Mouse (Mus musculus) left cerebral cortex, adult 8-10 months (tissue): Measurements from ENCODE around the gene Cep68. TPM values are rescaled to one million over a fixed set of nuclear protein-coding genes. Genes with fewer than 3 reads are reported as not detected.
"Not testable (repeated sequence)": the region's sequence is repeated elsewhere in the genome, so short reads cannot be mapped to it uniquely, and the experiment has no call there.

Source experiments
- DNase-seq, 2 experiments: peaks; one replicate each; pipeline ENCODE4 v3.0.0; 2022; ENCODE audit warnings: low spot score in 2 of 2
- total RNA-seq, 4 experiments: library from RNA; stranded (reverse); gene quantifications; 2 replicates each; pipeline ENCODE4 v1.2.4; 2022

Gene Cep68
- total RNA-seq, 4 experiments from 2014 or later, result 29.6 to 33.0 (median 31.6) TPM

DNA sequence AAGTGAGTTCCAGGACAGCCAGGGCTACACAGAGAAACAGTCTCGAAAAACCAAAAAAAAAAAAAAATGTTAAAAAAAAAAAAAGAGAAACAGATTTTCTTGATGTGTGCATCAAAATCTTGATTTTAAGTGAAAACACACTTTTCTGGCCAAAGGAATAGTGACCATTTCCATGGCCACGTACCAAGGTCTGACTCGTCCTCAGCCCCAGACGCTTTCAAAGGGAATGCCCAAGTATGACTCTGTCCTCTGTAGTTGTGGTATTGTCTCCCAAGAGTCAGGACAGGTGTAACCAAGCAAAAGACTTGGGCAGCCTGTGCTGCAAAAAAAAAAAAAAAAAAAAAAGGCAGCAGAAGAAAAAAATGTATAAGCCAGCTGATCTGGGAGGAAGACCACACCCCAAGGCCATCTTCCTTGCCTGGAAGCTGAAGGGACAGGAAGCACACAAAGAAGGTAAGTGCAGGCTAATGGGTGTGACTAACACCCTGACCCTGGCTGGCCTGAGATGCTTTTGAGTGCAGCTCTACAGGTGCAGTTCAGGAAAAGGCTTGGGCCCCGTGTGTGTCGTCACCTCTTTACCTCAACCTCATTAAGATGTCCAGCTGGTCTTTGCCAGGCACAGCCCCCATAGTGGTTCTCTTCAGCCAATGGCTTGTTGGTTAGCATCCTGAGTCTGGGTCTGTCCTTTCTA lies 6.7 kb downstream of the Cep68 start:
- DNase-seq, result no peak

DNA sequence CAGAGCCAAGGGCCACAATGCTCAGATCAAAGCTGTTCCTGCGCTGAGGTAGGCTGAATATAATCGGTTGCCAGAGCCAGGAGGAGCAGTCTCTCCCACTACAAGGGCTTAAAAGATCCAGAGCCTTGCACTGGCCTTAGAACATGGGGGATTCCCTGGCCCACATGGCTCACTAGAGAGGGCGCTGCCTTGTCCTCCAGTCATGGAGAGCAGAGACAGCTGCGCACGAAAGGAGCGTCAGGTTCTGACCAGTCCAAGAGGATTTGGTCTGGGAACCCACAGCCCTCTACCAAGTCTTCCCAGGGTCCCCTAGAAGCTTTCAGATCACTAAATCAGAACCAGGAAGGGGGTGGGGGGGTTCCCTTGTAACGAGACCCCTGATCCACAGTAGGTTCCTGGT lies 7.9 kb downstream of the Cep68 start:
- DNase-seq, result no peak

DNA sequence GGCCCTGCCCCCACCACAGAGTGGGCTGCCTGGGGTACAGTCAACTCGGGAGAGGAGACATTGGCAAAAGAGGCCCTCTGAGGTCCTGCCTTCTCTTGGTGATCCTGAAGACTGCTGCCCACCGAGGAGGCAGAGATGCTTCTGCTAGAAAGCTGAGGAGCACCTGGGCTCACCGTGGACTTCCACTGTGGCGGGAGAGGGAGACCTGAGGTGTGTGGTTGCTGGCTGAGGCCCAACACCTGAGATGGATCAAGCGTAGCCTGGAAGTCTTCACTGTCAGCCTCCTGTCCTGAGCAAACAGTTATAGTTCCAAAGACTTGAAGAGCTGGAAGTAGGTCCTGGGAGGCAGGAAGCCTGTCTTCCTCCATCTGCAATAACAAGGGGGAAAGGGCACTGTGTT lies 8.9 kb downstream of the Cep68 start:
- DNase-seq, result no peak

DNA sequence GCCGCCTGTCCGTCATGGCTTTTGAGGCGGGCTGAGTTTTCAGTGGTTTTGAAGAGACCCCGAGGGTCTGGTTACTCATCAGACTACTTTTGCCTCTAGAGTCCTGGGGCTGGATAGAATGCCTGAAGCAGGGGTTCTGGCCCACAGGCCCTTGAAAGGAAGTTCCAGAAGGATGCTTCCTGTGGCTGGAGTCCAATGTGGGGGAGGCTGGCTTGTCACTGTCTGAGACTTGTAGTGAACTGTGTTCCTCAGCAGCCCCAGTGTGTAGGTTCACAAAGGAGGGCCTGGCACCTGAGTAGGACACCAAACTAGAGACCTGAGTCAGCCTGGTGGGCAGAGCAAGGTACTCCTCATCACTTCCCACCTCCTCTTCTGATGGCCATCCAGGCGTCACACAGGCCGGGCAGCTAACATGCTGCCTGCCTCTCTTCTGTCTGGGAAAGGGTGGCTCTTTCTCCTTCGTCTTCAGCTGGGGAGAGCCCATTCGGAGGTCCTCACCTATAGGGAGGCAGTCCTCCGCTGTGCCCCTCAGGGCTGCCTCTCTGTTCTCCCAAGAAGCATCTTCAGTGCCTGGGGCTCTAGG lies 9.9 kb downstream of the Cep68 start:
- no peak for DNase-seq

DNA sequence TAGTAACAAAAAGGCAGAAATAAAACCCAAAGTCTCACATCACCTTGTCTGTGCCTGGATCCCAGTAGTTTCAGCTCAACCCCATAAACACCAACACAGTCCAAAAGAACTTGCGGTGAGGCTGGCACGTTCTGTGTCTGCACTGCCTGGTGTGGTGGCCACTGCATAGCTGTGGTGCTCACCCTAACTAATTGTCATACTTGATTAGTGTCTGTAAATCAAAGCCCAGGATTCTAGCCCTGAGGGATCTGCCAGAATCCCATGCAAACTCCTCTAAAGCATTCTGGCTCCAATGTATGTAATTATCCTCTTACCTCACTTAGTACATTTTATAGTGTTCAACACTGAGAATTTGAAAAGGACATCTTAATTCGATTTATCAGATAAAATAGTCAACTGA lies 11.3 kb downstream of the Cep68 start:
- no peak for DNase-seq

DNA sequence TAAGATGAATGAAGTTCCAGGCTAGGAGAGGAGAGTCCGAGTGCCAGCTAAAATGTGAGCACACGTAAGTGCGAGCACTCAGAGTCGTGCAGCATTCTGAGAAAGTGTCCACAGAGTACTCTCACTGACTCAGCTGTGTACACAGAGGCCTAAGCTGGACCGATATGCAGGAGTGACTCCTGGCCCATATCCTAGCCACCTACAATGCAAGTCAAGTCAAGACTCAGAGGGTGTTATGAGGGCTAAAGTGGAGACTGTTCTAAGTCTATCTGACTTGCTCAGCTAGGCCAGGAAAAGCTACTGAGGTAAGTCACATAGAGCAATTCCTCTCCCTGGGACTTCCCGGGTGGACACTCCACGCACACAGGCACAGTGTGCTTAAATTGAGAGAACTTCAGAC lies 12.2 kb downstream of the Cep68 start:
- no peak for DNase-seq

DNA sequence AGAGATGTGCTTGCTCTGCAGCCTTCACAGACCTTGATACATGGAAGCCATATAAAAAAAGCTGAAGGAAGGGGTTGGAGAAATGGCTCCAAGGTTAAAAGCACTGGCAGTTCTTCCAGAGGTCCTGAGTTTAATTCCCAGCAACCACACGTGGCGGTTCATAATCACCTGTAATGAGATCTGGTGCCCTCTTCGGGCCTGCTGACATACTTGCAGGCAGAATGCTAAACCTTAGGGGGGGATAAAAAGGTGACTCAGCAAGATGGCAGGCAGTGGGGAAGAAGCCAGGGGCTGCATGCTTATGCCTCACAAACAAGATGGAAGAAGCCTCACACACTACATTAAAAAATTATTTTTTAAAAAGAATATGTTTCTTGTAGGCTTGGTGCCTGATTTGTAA lies 15.0 kb downstream of the Cep68 start:
- DNase-seq, result no peak

DNA sequence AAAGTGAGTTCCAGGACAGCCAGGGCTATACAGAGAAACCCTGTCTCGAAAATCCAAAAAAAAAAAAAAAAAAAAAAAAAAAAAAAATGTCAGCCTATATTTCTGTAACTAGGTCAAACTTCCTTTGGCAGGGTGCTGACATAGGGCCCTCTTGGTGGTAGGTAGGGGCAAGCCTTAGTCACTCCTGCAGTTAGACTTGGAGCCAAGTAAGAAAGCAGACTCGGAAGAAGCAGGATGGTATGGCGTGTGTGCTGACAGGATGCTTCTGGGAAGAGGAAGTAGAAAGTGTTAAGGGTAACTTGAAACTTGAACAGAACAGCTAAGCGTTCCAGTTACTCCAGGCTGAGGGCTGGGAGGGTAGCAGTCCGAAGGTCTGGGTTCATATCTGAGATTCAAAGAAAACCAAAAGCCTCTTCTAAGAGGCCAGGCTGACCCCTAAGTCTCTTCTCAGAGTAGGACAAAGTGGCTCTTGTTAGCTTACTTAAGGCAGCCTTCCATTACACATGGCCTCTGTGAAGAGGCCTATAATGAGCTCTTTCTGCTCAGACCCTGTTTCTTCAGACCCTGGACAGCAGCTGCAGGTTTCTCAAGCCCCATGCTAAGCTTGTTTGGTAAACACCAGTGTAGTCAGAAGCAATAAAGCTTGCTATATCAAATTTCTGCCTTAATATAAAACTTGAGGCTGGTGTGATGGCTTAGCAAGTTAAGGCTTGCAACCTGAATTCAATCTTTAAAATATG lies 17.0 kb downstream of the Cep68 start:
- DNase-seq, result no peak

DNA sequence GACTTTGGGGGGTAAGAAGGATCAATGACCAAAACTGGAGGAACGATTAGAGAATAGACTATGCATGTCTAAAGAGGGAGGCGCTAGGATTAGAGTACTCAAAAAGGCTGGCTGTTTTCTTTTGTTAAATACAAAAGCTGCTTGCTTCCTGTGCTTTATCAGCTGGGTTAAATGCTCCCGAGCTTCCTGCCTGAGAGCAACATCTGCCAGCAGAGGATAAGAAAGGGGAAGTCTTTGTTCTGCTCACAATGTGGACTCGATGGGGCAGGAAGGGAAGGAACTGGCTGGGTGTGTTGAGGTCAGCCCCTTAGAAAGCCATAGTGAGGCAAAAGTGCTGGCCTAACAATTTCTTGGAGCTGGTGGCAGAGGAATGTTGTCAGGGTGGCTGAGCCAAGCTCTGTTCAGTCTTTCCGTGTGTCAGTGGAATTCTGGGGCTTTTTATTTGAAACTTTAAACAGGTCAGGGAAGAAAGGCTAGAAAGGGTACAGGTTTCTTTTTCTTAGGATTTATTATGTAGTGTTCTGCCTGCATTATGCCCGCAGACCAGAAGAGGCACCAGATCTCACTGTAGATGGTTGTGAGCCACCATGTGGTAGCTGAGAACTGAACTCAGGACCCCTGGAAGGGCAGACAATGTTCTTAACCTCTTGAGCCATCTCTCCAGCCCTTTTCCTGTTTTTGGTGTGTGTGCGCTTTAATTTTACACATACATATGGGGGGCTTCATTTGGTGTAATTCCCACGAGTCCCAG lies 17.9 kb downstream of the Cep68 start:
- DNase-seq, result no peak

DNA sequence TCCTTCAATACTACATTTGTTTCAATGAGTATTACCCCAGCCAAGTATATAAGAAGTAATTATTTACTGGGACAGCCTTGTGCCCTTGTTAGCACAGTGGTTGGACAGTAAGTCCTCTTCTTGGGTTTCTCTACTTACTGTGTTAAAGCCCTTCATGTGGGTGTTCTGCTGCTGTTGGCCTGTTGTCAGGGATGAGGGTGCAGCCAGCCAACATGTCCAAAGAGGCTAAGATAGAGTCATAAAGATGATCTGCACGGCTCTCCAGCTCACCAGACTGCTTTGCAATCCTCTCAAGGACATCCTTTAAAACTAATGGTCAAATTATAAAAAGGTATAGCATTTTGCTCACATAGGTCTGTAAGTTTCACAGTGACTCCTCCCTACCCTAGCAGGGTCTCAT lies 18.9 kb downstream of the Cep68 start:
- DNase-seq, result no peak

DNA sequence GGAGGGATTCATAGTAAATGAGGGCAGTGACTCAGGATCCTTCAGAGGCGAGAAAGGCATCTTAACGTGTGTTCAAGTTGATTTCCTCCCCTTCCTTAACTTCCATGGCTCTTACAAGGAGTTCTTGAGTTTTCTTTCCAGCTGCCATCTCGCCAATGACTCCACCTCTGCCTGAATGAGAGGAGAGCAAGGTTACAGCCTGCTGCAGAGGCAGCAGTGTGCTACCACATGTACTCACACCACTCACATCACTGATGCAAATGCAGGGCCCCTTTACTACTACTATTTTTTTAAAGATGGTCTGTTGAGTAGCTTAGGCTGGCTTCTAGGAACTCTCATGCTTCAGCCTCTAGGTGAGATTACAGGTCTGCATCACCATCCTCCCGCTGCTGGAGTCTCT lies 19.9 kb downstream of the Cep68 start:
- DNase-seq, result no peak

DNA sequence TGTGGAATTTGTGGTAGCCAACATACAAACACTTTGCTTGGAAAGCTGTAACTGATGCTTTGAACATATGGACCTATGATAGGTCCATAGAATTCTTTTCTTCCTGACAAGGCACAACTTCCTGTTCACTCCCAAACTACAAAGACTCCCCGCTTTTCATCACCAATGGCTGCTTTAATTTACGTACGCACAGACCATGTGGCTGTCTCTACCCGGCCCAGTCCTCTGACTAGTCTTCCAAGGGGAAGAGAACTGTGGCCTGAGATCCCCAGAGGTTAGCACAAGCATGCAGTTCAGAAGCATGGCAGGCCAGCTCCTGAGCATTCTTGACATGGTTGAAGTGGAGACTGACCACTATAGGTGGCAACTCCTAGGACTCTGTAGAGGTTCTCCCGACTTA lies 20.6 kb downstream of the Cep68 start:
- no peak for DNase-seq

DNA sequence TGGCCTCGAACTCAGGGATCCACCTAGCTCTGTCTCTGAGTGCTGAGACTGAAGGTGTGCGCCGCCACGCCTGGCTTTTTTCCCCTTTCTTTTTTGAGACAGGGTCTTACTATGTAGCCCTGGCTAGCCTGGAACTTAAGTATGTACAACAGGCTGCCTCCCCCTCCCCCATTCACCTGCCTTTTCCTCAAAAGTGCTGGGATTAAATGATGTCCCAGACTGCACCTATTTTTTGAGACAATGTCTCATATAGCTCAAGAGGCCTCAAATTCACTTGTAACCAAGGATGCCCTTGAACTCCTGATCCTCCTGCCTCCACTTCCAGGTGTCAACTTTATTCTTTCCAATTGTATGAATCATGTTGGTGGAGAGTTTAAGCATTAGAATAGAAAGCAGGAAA lies 23.3 kb downstream of the Cep68 start:
- DNase-seq, result no peak

DNA sequence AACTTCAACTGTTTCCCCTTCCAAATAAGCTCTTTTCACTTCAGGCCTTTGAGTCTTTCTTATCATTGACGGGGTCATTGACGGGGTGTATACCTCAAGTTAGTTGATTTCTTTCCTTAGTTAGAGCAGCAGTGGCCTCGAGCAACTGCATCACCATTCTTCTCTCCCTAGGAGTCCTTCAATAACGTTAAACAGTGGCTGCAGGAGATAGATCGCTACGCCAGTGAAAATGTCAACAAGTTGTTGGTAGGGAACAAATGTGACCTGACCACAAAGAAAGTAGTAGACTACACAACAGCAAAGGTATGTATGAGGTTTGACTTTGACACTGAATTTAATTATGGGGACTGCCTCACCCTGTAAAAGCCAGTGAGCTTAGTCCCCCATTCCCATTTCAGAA lies 25.0 kb downstream of the Cep68 start:
- no peak for DNase-seq

DNA sequence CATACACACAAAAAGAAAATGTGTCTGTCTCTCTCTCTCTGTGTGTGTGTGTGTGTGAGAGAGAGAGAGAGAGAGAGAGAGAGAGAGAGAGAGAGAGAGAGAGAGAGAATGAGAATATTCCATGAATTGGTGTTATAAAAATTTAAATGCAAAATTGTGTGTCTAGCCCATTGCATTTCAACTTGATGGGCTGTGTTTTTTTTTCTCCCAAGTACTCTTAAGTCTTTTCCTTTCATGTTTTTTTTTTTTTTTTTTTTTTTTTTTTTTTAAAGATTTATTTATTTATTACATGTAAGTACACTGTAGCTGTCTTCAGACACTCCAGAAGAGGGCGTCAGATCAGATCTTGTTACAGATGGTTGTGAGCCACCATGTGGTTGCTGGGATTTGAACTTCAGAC lies 27.6 kb downstream of the Cep68 start:
- DNase-seq, result not testable (repeated sequence)

DNA sequence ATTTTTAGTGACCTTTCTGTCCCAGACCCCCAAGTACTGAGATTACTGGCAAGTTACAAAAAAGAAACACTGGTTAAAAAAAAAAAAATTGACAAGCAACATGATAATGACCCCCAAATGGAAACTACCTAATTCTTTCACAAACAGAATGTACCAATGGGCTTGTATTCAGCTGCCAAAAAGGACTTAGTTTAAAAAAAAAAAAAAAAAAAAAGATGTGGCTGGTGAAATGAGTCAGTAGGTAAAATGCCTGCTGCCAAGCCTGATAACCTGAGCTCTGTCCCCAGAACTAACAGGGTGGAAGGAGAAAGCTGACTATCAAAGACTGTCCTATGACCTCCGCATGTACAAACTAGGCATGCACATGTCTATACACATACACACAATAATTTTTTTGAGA lies 32.0 kb downstream of the Cep68 start:
- no peak for DNase-seq

DNA sequence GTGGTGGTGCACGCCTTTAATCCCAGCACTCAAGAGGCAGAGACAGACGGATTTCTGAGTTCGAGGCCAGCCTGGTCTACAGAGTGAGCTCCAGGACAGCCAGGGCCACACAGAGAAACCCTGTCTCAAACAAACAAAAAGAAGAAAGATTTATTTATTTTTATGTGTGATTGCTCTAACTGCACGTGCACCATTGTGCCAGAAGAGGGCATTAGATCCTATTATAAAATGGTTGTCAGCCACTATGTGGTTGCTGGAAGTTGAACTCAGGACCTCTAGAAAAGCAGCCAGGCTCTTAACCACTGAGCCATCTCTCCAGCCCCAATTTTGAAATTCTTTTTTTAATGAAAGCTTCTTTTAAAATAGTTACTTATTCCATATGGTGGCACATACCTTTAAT lies 32.8 kb downstream of the Cep68 start:
- DNase-seq, result no peak

DNA sequence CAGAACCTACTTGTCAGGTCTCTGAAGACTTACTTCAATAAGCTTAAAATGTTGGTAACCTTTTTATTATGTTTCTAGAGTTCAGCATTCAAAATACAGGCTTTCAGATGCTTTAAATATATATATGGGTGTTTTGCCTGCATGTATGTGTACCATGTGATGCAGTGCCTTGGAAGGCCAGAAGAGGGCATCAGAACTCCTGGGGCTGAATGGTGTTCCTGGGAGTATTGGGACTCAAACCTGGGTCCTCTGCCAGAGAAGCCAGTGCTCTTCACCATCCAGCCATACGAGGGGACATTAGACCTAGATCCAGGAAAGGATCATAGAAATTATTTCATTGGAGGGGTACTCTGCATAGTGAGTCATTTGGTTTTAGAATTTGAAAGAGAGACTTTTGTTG lies 34.5 kb downstream of the Cep68 start:
- no peak for DNase-seq

DNA sequence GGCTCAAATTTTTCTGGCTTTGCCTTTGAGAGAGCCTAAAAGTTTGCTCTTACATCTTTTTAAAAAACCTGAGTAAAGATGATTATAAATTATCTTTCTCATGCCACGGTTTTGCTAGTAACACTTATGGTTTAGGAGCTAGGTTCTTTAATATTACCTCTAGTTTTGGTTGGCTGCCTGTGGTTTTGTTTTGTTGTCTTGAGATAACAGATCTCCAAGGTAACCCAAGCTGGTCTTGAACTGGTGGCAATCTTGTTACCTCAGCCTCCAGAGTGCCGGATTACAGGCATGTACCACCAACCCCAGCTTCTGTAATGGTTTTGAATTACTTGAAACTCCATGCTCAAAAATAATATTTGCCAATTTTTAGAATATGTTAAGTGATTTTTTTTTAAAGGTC lies 37.4 kb downstream of the Cep68 start:
- no peak for DNase-seq

DNA sequence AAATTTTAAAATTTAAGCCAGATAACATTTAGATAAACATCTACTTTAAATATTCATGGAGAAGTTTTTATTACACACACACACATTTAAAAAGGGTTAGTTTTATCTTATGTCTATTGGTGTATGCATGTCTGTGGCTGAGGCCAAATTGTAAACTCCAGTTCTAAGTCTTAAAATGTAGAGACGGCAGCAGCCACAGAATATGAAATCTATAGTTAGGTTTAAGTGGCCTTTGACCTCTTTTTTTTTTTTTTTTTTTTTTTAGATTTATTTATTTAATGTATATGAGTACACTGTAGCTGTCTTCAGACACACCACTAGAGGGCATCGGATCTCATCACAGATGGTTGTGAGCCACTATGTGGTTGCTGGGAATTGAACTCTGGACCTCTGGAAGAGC lies 41.6 kb downstream of the Cep68 start:
- DNase-seq, result no peak

DNA sequence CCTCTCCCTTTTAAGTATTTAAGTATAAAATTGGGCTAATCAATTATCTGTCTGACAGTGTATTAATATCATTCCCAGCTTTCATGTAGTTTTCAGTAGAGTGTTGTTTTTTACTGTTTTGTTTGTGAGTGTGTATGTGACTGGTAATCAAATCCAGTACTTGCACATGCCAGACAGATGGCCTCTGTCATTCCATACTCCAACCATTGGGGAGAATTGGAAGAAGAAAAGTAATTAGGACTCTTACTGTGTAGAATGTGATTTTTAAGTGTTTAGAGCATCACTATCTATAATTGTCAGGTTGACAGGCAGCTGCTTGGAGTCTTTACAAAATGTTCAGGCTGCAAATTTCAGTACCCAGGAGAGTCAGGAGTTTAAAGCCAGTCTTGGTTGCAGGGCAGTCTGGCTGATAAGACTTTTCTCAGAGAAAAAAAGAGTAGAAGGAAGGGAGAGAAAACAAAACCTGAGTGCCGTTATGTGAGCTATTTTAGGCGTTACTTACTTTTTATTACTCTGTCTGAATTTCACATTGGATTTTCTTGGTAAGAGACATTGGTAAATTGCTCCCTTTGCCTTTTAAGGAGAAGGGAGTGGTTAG lies 42.5 kb downstream of the Cep68 start:
- no peak for DNase-seq

DNA sequence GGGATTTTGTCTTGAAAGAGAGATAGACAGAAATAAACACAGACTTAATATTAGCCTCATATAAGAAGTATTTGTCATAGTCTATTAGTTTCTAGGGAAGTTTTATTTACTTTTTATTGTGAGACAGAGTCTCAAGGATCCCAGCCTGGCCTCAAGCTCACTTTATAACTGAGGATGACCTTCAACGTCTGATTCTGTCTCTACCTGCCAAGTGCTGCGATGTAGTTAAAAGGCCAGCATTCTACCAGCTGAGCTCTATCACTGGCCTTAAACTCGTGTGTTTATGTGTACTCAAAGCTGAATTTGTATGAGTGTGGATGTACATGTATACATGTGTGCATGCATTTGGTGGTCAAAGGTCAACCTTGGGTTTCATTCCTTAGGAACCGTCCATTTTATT lies 43.7 kb downstream of the Cep68 start:
- no peak for DNase-seq
